Mouse (Mus musculus) testis, adult 2 months (tissue): ENCODE results near the gene Rtl5. TPM values are rescaled to one million over a fixed set of nuclear protein-coding genes. Genes with fewer than 3 reads are reported as not detected.
"Not testable (repeated sequence)": the region's sequence is repeated elsewhere in the genome, so short reads cannot be mapped to it uniquely, and the experiment has no call there.

Experiments
- H3K27ac ChIP-seq: fragments of 200-500 bp; 2 replicates; pipeline ENCODE4 v1.5.1; 2012; ENCODE audit warnings: low read depth, low read length; ENCODE audit not compliant: control insufficient read depth, insufficient read depth
- H3K27me3 ChIP-seq: fragments of 200-500 bp; 2 replicates; pipeline ENCODE4 v1.6.1; 2012; ENCODE audit warnings: mild to moderate bottlenecking, low read length, moderate library complexity; ENCODE audit not compliant: control insufficient read depth, insufficient read depth
- H3K36me3 ChIP-seq: fragments of 200-500 bp; 2 replicates; pipeline ENCODE4 v1.6.1; 2012; ENCODE audit warnings: mild to moderate bottlenecking, low read length; ENCODE audit not compliant: control insufficient read depth, insufficient read depth
- H3K4me1 ChIP-seq: fragments of 200-500 bp; 2 replicates; pipeline ENCODE4 v1.6.1; 2012; ENCODE audit warnings: low read length; ENCODE audit not compliant: control insufficient read depth, insufficient read depth
- H3K4me3 ChIP-seq: fragments of 200-500 bp; 2 replicates; pipeline ENCODE4 v1.5.1; 2012; ENCODE audit warnings: low read depth, mild to moderate bottlenecking, low read length, moderate library complexity, mixed read lengths; ENCODE audit not compliant: control insufficient read depth
- CTCF ChIP-seq: fragments of 200-500 bp; IDR thresholded peaks from 2 replicates; pipeline ENCODE4 v1.5.1; 2012; ENCODE audit warnings: low read depth, mild to moderate bottlenecking, inconsistent platforms, low read length, moderate library complexity; ENCODE audit not compliant: control insufficient read depth, insufficient read depth, insufficient replicate concordance
- POLR2A ChIP-seq: fragments of 200-500 bp; IDR thresholded peaks from 2 replicates; pipeline ENCODE4 v1.6.1; 2012; ENCODE audit warnings: low read depth, mild to moderate bottlenecking, inconsistent platforms, low read length, moderate library complexity; ENCODE audit not compliant: control insufficient read depth
- polyA plus RNA-seq: library from polyadenylated mRNA; depleted of rRNA; stranded (reverse); fragments of >200 nt; gene quantifications from 2 replicates; pipeline ENCODE4 v1.2.3, GENCODE M21; 2012; rRNA removed

Rtl5 gene
- 0.52 and 0.64 TPM in 2 replicates for polyA plus RNA-seq

DNA sequence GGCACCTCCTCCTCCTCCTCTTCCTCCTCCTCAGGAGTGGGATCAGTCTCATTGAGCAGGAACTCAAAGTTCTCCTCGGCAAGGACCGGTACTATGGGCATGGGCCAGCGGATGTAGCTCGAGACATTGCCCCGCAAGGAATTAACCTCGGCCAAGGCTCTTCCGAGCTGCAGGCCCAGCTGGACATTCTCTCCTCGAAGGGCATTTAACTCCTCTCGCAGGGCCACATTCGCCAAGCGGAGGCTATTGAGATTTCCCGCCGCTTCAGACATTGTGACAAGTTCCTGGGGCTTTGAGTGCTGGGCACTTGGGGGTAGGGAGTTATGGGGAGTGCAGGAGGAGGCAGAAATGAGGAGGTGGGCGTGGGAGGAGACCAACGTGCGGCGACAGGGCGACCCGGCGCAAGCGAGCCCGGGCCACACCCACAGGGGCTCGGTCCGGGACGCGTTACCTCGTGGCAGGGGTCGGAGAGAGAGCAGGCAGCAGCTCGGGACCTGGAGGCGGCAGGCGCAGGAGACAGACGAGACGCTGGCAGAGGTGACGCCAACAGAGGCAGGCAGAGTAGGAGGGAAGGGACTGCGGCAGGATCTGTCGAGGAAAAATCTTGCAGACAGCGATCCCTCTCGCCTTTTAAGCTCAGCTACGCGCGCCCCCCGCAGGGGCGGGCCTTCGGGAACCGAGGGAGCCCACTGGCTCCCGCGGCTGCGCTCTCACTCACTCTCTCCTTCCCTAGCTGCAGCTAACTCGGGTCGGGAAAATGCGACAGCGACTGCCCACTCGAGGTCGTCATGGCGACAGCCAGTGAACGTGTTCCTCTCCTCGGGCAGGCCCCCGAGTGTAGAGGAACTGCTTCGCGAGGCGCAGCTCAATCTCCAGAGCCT is at the start of gene Rtl5:
Rtl5 (minus strand) TSS at position 714 of the 881 bp plus-strand sequence.
- H3K27ac ChIP-seq, result no peak within 1 kb of the TSS
- H3K36me3 ChIP-seq, result no peaks in the 10 kb centered on the region
- peak within 1 kb of the TSS; percentile 80 for H3K4me3 ChIP-seq
- no peak for TF ChIP-seq CTCF
- TF ChIP-seq POLR2A, result no peak
- H3K4me1 ChIP-seq, result peaks cover 6% of the 10 kb centered on the region; the same call in 1 of the 2 replicates
- H3K27me3 ChIP-seq, result no peaks in the 10 kb centered on the region

DNA sequence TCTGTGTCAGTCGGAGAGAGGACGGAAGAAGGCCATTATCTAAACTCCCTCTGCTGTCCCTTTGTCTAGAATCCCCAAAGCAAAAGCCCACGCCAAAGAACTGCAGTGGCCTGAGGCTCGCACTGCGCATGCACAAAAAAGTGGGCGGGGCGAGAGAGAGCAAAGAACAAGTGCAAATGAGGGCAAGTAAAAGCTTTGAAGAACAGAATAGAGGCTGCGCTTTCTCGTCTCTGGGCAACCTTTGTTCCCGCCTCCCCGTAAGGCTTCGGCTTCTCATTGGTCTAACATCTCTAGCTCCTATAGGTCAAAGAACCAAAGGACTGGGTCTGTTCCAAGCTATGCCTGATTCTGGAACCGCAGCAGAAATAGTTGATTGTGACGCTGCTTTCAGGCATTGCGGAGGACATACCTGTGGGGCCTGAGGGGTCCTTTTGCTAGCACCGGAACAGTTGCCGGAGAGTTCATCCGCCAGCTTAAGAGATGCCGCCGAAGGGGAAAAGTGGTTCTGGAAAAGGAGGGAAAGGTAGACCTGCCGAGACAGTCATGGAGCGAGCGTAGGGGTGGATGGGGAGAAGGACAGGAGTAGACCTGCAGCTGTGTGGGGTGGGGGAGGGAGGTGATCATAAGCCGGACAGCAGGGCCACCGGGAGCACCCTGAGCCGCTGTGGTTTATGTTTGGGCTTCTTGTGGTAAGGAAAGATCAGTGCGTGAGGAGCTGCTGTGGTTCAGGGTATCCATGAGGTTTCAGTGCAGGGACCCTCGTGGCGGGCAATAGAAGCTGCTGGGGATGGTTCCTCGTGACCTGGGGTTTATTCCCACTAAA is 48.1 kb upstream of the Rtl5 start, which contains the start of gene Pin4:
Pin4 (plus strand) TSS at position 406 of the 823 bp plus-strand sequence.
- Histone ChIP-seq H3K4me3 (peak within 1 kb of the TSS; percentile 94), H3K4me1 (no peaks in the 10 kb centered on the region), H3K27me3 (no peaks in the 10 kb centered on the region), H3K36me3 (no peaks in the 10 kb centered on the region), H3K27ac (peak within 1 kb of the TSS; percentile 76)
- TF ChIP-seq CTCF (no peak), POLR2A (no peak)

DNA sequence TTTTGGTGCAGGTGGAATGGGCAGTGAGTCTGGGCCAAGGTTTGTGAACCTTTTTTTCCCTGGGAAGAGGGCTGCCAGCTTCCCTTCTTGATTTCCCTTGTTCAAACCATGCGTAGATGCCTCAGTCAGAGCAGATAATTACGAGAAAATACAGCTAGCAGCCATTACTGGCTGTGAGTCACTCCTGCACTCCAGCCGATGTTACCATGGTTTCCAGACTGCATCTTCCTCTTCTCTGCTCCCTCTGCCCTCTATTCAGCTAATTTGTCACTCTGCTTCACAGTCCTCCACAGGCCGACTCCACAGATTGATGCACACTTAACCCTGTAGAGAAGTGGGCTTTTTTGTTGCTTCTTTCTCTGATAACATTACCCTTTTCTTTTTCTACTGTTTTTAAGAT is 44.6 kb upstream of the Rtl5 start:
- Histone ChIP-seq H3K27me3 (no peaks in the 10 kb centered on the region), H3K27ac (no peak overlapping the region), H3K4me1 (no peaks in the 10 kb centered on the region), H3K36me3 (no peaks in the 10 kb centered on the region), H3K4me3 (no peak overlapping the region)
- TF ChIP-seq CTCF, result no peak
- TF ChIP-seq POLR2A, result no peak

DNA sequence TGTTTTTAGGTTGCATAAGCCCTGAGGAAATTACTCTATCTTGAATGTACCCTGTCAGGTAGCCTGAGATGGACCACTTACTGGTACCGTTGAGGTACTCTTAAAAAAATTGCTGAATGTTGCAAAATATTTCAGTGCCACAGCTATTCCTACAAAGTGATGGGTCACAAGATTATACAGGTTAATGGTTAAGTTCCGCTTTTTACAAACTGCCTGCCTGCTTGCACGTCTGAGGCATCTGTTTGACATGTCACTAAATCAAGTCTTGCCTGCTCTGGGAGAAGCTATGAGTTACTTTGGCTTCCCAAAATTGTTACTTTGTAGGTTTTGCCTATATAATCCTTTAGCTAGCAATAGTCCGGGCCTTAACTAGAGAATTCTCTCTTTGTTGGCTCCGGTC is 38.2 kb upstream of the Rtl5 start:
- not testable (repeated sequence) for H3K4me1 ChIP-seq, H3K36me3 ChIP-seq, H3K27me3 ChIP-seq, H3K4me3 ChIP-seq, H3K27ac ChIP-seq

DNA sequence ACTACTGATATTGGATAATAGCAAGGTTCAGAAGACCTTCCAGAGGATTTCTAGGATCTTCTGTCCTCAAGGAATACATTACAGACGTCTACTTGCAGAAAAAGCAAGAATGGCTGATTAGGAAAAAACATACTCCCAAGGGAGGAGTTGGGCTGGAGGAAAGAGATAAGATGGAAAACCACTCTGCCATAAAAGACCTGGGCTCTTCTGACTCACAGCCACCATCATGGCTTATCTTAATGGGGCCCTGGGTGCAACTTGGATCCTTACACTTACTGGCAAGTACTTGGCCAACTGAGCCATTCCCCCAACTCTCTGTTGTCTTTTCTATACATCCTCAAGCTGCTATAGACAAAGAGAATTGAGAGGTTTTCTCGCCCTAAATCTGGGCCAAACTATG is 32.7 kb upstream of the Rtl5 start:
- H3K36me3 ChIP-seq, H3K4me1 ChIP-seq, H3K27me3 ChIP-seq, H3K27ac ChIP-seq, H3K4me3 ChIP-seq: not testable (repeated sequence)

DNA sequence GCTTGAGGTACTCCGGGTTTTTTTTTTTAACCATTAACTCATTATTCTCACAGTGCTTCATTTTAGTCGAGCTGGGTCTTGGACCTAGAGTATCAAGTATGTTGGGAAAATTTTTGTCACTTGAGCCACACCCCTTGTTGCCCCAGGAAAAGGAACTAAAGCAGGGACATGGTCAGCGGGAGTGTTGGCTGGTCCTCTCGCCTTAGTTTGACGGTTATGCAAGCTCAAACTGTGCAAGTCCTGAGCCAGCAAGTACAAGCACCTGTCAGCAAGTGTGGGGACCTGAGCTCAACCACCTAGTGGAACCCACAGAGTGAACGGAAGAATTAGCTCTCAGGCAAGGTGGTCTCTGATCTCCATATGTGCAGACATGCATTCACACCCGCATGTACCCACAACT is 30.8 kb upstream of the Rtl5 start:
- H3K27me3 ChIP-seq, result no peaks in the 10 kb centered on the region
- H3K4me1 ChIP-seq, result no peaks in the 10 kb centered on the region

DNA sequence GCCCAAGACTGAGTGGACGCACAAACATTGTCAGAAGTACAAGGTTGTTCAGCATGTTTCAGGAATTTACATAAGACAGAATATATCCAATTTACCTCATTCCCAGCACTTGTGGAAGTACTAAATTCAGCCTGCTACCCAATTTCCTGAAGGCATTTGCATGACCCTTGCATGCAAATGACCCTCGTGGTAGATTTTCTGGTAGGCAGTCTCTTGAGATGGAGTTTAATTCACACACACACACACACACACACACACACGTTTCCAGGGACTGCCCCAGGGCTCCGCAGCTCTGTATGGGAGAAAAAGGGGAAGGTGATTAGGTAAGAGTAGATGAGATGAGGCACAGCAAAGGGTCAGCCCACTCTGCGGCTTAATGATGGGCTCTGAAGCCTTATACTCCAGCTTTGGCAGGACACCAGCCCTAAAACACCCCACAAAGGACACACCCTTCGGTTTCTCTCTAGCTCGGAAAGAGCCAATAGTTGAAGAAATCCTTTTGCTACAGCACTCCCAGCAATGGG is 23.3 kb upstream of the Rtl5 start:
- H3K4me1 ChIP-seq, result no peaks in the 10 kb centered on the region
- no peaks in the 10 kb centered on the region for H3K36me3 ChIP-seq
- TF ChIP-seq CTCF (no peak), POLR2A (no peak)
- H3K27me3 ChIP-seq, result no peaks in the 10 kb centered on the region
- no peak overlapping the region for H3K27ac ChIP-seq
- no peak overlapping the region for H3K4me3 ChIP-seq

More for the DNA sequence above, 30.8 kb upstream of the Rtl5 start:
- no peak overlapping the region for H3K27ac ChIP-seq
- H3K36me3 ChIP-seq, result no peaks in the 10 kb centered on the region
- no peak overlapping the region for H3K4me3 ChIP-seq
- TF ChIP-seq CTCF (no peak), POLR2A (no peak)
